Mouse (Mus musculus) liver, embryonic 12.5 days (tissue): ENCODE measurements around the gene Mlh1. TPM values are rescaled to one million over a fixed set of nuclear protein-coding genes. Genes with fewer than 3 reads are reported as not detected.
A peak's percentile ranks its signal among the peaks of the same experiment; 100 is the strongest.

Experiments
- ATAC-seq: fragments of 200-750 bp; cut with Nextera tagmentation; 2 replicates; pipeline ENCODE4 v1.8.0; 2017; ENCODE audit warnings: moderate number of reproducible peaks, mild to moderate bottlenecking, moderate library complexity
- H3K27ac ChIP-seq: fragments of 300-500 bp; sonication (generic); 2 replicates; pipeline ENCODE4 v1.5.1; 2016; ENCODE audit warnings: mild to moderate bottlenecking
- H3K27me3 ChIP-seq: fragments of 300-500 bp; sonication (generic); replicated peaks from 2 replicates; pipeline ENCODE4 v1.6.1; 2016; ENCODE audit warnings: mild to moderate bottlenecking, moderate library complexity
- H3K36me3 ChIP-seq: fragments of 300-500 bp; sonication (generic); 2 replicates; pipeline ENCODE4 v1.6.1; 2016; ENCODE audit warnings: mild to moderate bottlenecking, moderate library complexity
- H3K4me1 ChIP-seq: fragments of 300-500 bp; sonication (generic); 2 replicates; pipeline ENCODE4 v1.6.1; 2016
- H3K4me2 ChIP-seq: fragments of 300-500 bp; sonication (generic); 2 replicates; pipeline ENCODE4 v1.6.1; 2016; ENCODE audit warnings: mild to moderate bottlenecking, moderate library complexity
- H3K4me3 ChIP-seq: fragments of 300-500 bp; sonication (generic); 2 replicates; pipeline ENCODE4 v1.5.1; 2016; ENCODE audit warnings: mild to moderate bottlenecking, moderate library complexity
- H3K9ac ChIP-seq: fragments of 300-500 bp; sonication (generic); 2 replicates; pipeline ENCODE4 v1.6.1; 2016; ENCODE audit warnings: mild to moderate bottlenecking, moderate library complexity
- H3K9me3 ChIP-seq: fragments of 300-500 bp; sonication (generic); replicated peaks from 2 replicates; pipeline ENCODE4 v1.6.1; 2016; ENCODE audit warnings: mild to moderate bottlenecking, moderate library complexity
- WGBS: fragments of 180-500 bp; shearing (Covaris S2); methylation state at CpG from one replicate; pipeline ENCODE4 v1.1.7; 2016; ENCODE audit not compliant: insufficient replicate concordance; 5-methylcytosine and 5-hydroxymethylcytosine counted together
- polyA plus RNA-seq: library from polyadenylated mRNA; unstranded; fragments of >200 nt; fragmentation: Nextera tagmentation; extraction: Ambion mirVana; gene quantifications from 2 replicates; pipeline ENCODE4 v1.2.1, GENCODE M21; 2016

Gene Mlh1
- polyA plus RNA-seq, 1 experiment from 2014 or later, result 35.8 TPM

DNA sequence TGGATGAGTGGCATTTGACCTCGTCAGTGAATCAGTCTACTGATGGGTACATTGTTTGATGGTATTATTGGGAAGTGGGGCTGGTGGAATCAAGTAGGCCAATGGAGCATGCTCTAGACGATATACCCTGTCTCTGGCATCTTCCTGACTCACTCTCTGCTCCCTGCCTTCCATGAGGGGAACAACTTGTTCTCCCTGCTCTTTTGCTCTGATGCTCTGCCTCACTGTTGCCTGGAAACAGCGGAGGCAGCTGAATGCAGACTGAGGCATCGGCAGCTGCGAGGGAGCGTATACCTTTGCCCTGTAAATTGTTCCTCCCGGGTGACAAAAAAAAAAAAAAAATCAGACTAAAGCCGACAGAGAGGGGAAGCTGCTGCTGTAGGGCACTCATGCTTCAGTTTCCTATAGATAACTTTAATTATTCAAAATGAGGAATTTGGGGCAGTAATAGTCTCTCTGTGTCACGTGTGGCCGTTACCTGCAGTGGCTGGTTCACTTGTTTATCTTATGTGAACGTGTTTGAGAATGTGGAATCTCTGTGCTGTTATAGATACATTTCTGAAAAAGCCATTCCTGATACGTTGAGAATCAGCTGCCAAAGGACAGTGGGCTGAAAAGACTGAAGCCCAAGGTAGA lies 30.7 kb upstream of the Mlh1 start:
- ATAC-seq, result no peak

GRCm38 (mm10) chr9:111298606-111299005 lies 27.0 kb upstream of the Mlh1 start:
- H3K27me3 ChIP-seq, result no peaks in the 10 kb centered on the region; the same call in 1 of the 2 replicates
- H3K4me1 ChIP-seq, result no peaks in the 10 kb centered on the region
- H3K4me3 ChIP-seq, result no peak overlapping the region
- no peaks in the 10 kb centered on the region for H3K9me3 ChIP-seq
- H3K4me2 ChIP-seq, result no peak overlapping the region
- no peak overlapping the region for H3K9ac ChIP-seq
- 78% methylated on average over 2 of the region's 2 CpGs for WGBS
- no peak for ATAC-seq
- no peak overlapping the region for H3K27ac ChIP-seq
- no peaks in the 10 kb centered on the region for H3K36me3 ChIP-seq

More for the DNA sequence above, 30.7 kb upstream of the Mlh1 start:
- WGBS, result 56% methylated on average over 12 of the region's 12 CpGs
- H3K9ac ChIP-seq, result no peak overlapping the region
- no peaks in the 10 kb centered on the region for H3K36me3 ChIP-seq
- H3K4me3 ChIP-seq, result no peak overlapping the region
- H3K27ac ChIP-seq, result no peak overlapping the region
- no peaks in the 10 kb centered on the region; the same call in none of the 2 replicates for H3K27me3 ChIP-seq
- no peaks in the 10 kb centered on the region for H3K4me1 ChIP-seq
- H3K9me3 ChIP-seq, result no peaks in the 10 kb centered on the region
- no peak overlapping the region for H3K4me2 ChIP-seq

DNA sequence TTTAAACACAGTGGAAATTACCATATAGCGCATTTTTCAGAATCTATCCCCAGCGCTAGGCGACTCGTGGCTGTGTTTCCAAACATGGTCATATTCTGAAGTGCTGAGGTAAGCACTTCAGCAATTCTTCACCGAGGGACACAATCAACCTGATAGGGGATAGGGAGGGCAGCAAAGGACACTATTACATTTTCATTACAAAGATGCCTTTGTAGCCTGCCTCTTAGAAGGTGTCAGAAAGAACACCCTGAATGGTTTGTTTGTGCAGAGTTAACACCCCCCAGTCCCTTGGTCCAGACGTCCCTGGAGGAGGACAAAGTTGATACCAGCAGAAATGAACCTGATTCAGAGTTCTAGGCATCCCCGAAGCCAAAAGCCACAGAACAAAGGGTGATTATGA lies 24.8 kb upstream of the Mlh1 start:
- no peaks in the 10 kb centered on the region for H3K36me3 ChIP-seq
- no peak overlapping the region for H3K4me3 ChIP-seq
- H3K27me3 ChIP-seq, result no peaks in the 10 kb centered on the region
- WGBS, result 68% methylated on average over 7 of the region's 7 CpGs
- H3K9ac ChIP-seq, result no peak overlapping the region
- H3K9me3 ChIP-seq, result no peaks in the 10 kb centered on the region
- no peaks in the 10 kb centered on the region for H3K4me1 ChIP-seq
- no peak overlapping the region for H3K27ac ChIP-seq
- no peak overlapping the region for H3K4me2 ChIP-seq
- no peak for ATAC-seq

DNA sequence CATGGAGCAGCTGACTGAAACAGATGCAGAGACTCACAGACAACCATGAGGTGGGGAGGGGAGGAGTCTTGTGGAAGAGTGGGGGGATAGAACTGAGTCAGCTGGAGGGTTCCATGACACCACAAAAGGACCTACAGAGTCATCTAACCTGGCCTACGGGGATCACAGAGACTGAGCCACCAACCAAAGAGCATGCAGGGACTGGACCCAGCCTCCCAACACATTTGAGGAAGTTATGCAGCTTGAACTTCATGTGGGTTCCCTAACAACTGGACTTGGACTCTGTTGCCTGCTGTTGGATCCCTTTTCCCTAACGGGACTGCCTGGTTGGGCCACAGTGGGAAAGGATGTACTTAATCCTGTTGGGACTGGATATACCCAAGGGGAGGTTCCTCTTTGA lies 23.7 kb upstream of the Mlh1 start:
- WGBS, result 58% methylated on average over 2 of the region's 2 CpGs

DNA sequence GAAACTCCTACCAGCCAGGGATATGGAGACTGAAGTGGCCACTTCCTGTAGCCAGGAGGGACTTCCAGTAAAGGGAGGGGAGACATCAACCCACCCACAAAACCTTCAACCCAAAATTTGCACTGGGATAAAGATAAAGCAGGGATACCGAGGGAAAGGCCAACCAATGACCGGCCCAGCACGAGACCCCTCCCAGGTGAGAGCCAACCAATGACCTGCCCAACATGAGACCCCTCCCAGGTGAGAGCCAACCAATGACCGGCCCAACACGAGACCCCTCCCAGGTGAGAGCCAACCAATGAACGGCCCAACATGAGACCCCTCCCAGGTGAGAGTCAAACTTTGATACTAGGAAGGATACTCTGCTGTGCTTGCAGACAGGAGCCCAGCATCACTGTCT lies 23.3 kb upstream of the Mlh1 start:
- Histone ChIP-seq H3K9me3 (no peaks in the 10 kb centered on the region), H3K36me3 (no peaks in the 10 kb centered on the region), H3K27me3 (peaks cover 8% of the 10 kb centered on the region; the same call in 1 of the 2 replicates), H3K4me3 (no peak overlapping the region), H3K4me2 (no peak overlapping the region), H3K9ac (no peak overlapping the region), H3K4me1 (no peaks in the 10 kb centered on the region), H3K27ac (no peak overlapping the region)
- 75% methylated on average over 6 of the region's 6 CpGs for WGBS
- ATAC-seq, result no peak

More for the DNA sequence above, 23.7 kb upstream of the Mlh1 start:
- Histone ChIP-seq H3K27ac (no peak overlapping the region), H3K9me3 (no peaks in the 10 kb centered on the region), H3K9ac (no peak overlapping the region), H3K4me1 (no peaks in the 10 kb centered on the region), H3K4me3 (no peak overlapping the region), H3K36me3 (no peaks in the 10 kb centered on the region), H3K4me2 (no peak overlapping the region), H3K27me3 (peaks cover 6% of the 10 kb centered on the region; the same call in 1 of the 2 replicates)
- ATAC-seq, result no peak

- H3K4me2 ChIP-seq, result no peak overlapping the region
- no peak for ATAC-seq
- H3K27me3 ChIP-seq, result peaks cover 8% of the 10 kb centered on the region; the same call in 1 of the 2 replicates
- whole genome bisulfite sequencing, result 63% methylated on average over 4 of the region's 4 CpGs
- no peaks in the 10 kb centered on the region for H3K36me3 ChIP-seq
- H3K4me1 ChIP-seq, result peaks cover 11% of the 10 kb centered on the region
- H3K27ac ChIP-seq, result no peak overlapping the region
- H3K4me3 ChIP-seq, result no peak overlapping the region
- H3K9me3 ChIP-seq, result no peaks in the 10 kb centered on the region
- H3K9ac ChIP-seq, result no peak overlapping the region
Measured at GRCm38 (mm10) chr9:111293234-111293633, 21.6 kb upstream of the Mlh1 start.

GRCm38 (mm10) chr9:111290539-111291100 lies 19.0 kb upstream of the Mlh1 start:
- Histone ChIP-seq H3K4me1 (peaks cover 11% of the 10 kb centered on the region), H3K9ac (no peak overlapping the region), H3K9me3 (no peaks in the 10 kb centered on the region), H3K36me3 (no peaks in the 10 kb centered on the region), H3K4me2 (no peak overlapping the region), H3K27me3 (peaks cover 8% of the 10 kb centered on the region; the same call in 1 of the 2 replicates), H3K27ac (no peak overlapping the region), H3K4me3 (no peak overlapping the region)
- no peak for ATAC-seq
- 66% methylated on average over 11 of the region's 11 CpGs for WGBS

DNA sequence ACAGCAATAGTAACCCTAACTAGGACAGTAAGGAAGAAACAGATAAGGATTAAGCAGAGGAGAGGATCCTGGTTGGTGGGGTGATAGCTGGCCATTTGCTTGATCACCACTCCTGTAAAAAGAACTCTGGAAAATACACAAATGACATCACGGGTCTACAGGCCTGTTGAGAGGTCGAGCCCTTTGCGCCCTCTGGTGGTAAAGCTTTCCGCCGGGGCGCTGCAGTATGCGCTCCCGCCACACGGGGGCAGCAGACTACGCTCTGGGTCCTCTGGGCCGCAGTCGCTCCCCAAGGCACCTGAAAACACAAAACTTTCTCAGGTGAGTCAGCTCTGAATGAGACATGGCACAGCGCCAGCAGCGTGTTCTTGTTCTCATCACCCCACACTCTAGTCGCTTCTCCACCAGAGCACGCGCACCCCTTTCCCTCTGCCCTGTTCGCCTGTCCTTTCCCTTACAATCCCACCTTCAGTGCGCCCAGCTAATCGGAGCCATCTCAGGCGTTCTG lies 18.3 kb upstream of the Mlh1 start:
- H3K4me2 ChIP-seq, result peak overlapping the region; percentile 38

GRCm38 (mm10) chr9:111289294-111289831 lies 17.8 kb upstream of the Mlh1 start:
- H3K27me3 ChIP-seq, result peaks cover 8% of the 10 kb centered on the region; the same call in 1 of the 2 replicates
- peak; percentile 52; the same call in 1 of the 2 replicates for ATAC-seq
- H3K4me1 ChIP-seq, result peaks cover 11% of the 10 kb centered on the region
- H3K36me3 ChIP-seq, result no peaks in the 10 kb centered on the region
- no peaks in the 10 kb centered on the region for H3K9me3 ChIP-seq
- peak overlapping the region; percentile 38 for H3K4me2 ChIP-seq
- no peak overlapping the region for H3K27ac ChIP-seq
- H3K4me3 ChIP-seq, result no peak overlapping the region
- 52% methylated on average over 9 of the region's 9 CpGs for WGBS
- 0 out of 2 replicates have a peak overlapping the region, but pooled peaks have one; percentile 2 for H3K9ac ChIP-seq

More for the DNA sequence above, 18.3 kb upstream of the Mlh1 start:
- Histone ChIP-seq H3K36me3 (no peaks in the 10 kb centered on the region), H3K27ac (no peak overlapping the region), H3K9ac (0 out of 2 replicates have a peak overlapping the region, but pooled peaks have one; percentile 2), H3K4me1 (peaks cover 11% of the 10 kb centered on the region), H3K9me3 (no peaks in the 10 kb centered on the region), H3K27me3 (peaks cover 8% of the 10 kb centered on the region; the same call in 1 of the 2 replicates), H3K4me3 (no peak overlapping the region)
- 17% methylated on average over 21 of the region's 21 CpGs for WGBS
- peak; percentile 81 for ATAC-seq

- no peak overlapping the region for H3K9ac ChIP-seq
- WGBS, result 76% methylated on average over 4 of the region's 4 CpGs
- H3K4me1 ChIP-seq, result peaks cover 11% of the 10 kb centered on the region
- H3K27me3 ChIP-seq, result peaks cover 8% of the 10 kb centered on the region; the same call in 1 of the 2 replicates
- no peak overlapping the region for H3K4me2 ChIP-seq
- no peaks in the 10 kb centered on the region for H3K36me3 ChIP-seq
- H3K27ac ChIP-seq, result no peak overlapping the region
- H3K4me3 ChIP-seq, result no peak overlapping the region
- H3K9me3 ChIP-seq, result no peaks in the 10 kb centered on the region
- ATAC-seq, result no peak
Measured at GRCm38 (mm10) chr9:111287956-111288355, 16.4 kb upstream of the Mlh1 start.

- peaks cover 8% of the 10 kb centered on the region; the same call in 1 of the 2 replicates for H3K27me3 ChIP-seq
- H3K4me2 ChIP-seq, result no peak overlapping the region
- no peaks in the 10 kb centered on the region for H3K36me3 ChIP-seq
- peaks cover 11% of the 10 kb centered on the region for H3K4me1 ChIP-seq
- no peak for ATAC-seq
- no peak overlapping the region for H3K27ac ChIP-seq
- H3K9me3 ChIP-seq, result no peaks in the 10 kb centered on the region
- H3K9ac ChIP-seq, result no peak overlapping the region
- WGBS, result 65% methylated on average over 2 of the region's 2 CpGs
- H3K4me3 ChIP-seq, result no peak overlapping the region
Measured at GRCm38 (mm10) chr9:111286468-111286867, 14.9 kb upstream of the Mlh1 start.

- Histone ChIP-seq H3K27ac (no peak overlapping the region), H3K4me3 (no peak overlapping the region), H3K27me3 (peaks cover 6% of the 10 kb centered on the region; the same call in 1 of the 2 replicates), H3K9ac (no peak overlapping the region), H3K4me2 (no peak overlapping the region), H3K36me3 (no peaks in the 10 kb centered on the region), H3K9me3 (no peaks in the 10 kb centered on the region), H3K4me1 (peaks cover 11% of the 10 kb centered on the region)
- ATAC-seq, result no peak
- WGBS, result 42% methylated on average over 5 of the region's 5 CpGs
Measured at GRCm38 (mm10) chr9:111285676-111286075, 14.1 kb upstream of the Mlh1 start.
